Mouse (Mus musculus) skeletal muscle tissue, postnatal 0 days (tissue): ENCODE results near the gene Mgat4b. TPM values are rescaled to one million over a fixed set of nuclear protein-coding genes. Genes with fewer than 3 reads are reported as not detected.

Experiments used
- microRNA-seq, 2 experiments: library from miRNA; unstranded; fragments of <30 nt; microRNA quantifications; one replicate each; pipeline ENCODE4; 2016
- polyA plus RNA-seq: library from polyadenylated mRNA; unstranded; fragments of >200 nt; fragmentation: Nextera tagmentation; extraction: Ambion mirVana; gene quantifications from 2 replicates; pipeline ENCODE4 v1.2.1, GENCODE M21; 2015

Mgat4b gene
- polyA plus RNA-seq, result 13.2 and 15.9 TPM in 2 replicates

GRCm38 (mm10) chr11:50210505-50211151, at the start of gene Mgat4b, which contains the start of gene Sqstm1:
Gene Mgat4b (plus strand): TSS chr11:50210890.
Gene Sqstm1 (minus strand): TSS chr11:50210827.

DNA sequence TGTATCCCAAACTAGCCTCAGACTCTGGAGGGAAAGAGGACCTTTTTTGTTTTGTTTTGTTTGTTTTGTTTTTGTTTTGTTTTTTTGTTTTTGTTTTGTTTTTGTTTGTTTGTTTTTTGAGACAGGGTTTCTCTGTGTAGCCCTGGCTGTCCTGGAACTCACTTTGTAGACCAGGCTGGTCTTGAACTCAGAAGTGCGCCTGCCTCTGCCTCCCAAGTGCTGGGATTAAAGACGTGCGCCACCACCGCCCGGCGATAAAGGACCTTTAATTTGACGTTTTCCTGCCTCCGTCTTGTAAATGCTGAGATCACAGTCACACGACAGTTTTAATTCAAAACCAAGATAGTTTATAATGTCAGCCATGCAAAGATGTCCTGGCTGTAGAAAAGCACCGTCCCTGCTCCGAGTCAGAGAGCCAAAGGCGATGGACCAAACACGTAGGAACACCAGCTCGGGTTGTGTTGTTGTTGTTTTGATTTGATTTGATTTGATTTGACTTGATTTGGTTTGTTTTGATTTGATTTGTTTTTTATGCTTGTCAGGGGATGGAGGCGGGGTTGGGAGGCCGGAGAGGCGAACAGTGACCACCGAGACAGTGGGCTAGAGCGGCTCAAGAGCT, 36.5 kb upstream of the Mgat4b start, which contains the start of gene Mrnip:
TSS of gene Mrnip (plus strand) at position 334 of the 619 bp plus-strand sequence.

DNA sequence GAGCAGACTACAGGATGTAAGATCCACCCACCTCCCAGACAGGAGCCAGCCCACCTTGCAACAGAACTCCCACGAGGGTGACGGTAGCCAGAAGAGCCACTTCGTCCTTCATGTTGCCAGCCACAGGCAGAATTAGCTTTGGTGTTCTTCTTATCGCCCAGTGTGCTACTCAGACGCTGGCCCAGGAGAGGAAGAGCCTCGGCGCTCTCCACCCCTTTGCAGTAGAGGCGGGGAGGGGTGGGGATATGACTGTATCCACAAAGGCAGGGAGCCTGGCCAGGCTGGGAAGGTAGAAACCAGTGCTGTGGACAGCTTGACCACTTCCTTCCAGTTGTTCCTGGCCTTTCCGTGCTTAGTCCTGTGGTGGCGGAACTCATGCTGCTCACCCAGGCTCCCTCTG, 27.6 kb downstream of the Mgat4b start, which contains the start of gene Ltc4s:
TSS of gene Ltc4s (minus strand) at position 293 of the 400 bp plus-strand sequence.

Small RNA genes lying within 50 kb of the gene (microRNA-seq; reads per million reads assigned to microRNA genes)
- gene Mir6919, result 0 to 0.21 reads per million in 2 experiments

Other genes with a start within 250 kb of the Mgat4b start
- 42.7 and 55.2 TPM in 2 replicates for gene Rnf130, start 185.5 kb upstream of the Mgat4b start, polyA plus RNA-seq
- 15.9 and 17.8 TPM in 2 replicates for gene Tbc1d9b, start 79.5 kb upstream of the Mgat4b start, polyA plus RNA-seq
- gene Mrnip, start 36.4 kb upstream of the Mgat4b start, polyA plus RNA-seq, result 8.1 and 10.1 TPM in 2 replicates
- 279 and 303 TPM in 2 replicates for gene Sqstm1, start 63 bp upstream of the Mgat4b start, polyA plus RNA-seq
- gene Ltc4s, start 27.7 kb downstream of the Mgat4b start, polyA plus RNA-seq, result 4.4 and 26.5 TPM in 2 replicates
- gene Maml1, start 81.4 kb downstream of the Mgat4b start, polyA plus RNA-seq, result 2.4 and 2.5 TPM in 2 replicates
- gene Canx, start 114.8 kb downstream of the Mgat4b start, polyA plus RNA-seq, result 95.8 and 106 TPM in 2 replicates
- gene Cby3, start 143.6 kb downstream of the Mgat4b start, polyA plus RNA-seq, result 0.19 and 0.22 TPM in 2 replicates
- gene Hnrnph1, start 166.1 kb downstream of the Mgat4b start, polyA plus RNA-seq, result 106 and 116 TPM in 2 replicates
- gene Rufy1, start 220.2 kb downstream of the Mgat4b start, polyA plus RNA-seq, result 15.1 and 18.6 TPM in 2 replicates